Mouse (Mus musculus) CH12.LX (cell line): ENCODE results near the gene Olfr33. TPM values are rescaled to one million over a fixed set of nuclear protein-coding genes. Genes with fewer than 3 reads are reported as not detected.

ENCODE experiments used
- DNase-seq: peaks from one replicate; pipeline ENCODE4 v3.0.0-alpha.2; 2013; ENCODE audit errors: extremely low read depth
- H3K27ac ChIP-seq: 2 replicates; pipeline ENCODE4 v1.5.1; 2012; ENCODE audit warnings: low read depth, mild to moderate bottlenecking, control low read depth, moderate library complexity; ENCODE audit not compliant: insufficient read depth
- H3K27me3 ChIP-seq: replicated peaks from 2 replicates; pipeline ENCODE3; 2012; ENCODE audit warnings: inconsistent platforms
- H3K36me3 ChIP-seq, 2 experiments: replicated peaks in 1 of 2; 2 replicates each; pipeline versions ENCODE3 to v1.6.1; 2012; ENCODE audit warnings: inconsistent platforms in 1 of 2, low read length in 1 of 2, mild to moderate bottlenecking in 1 of 2, mixed read lengths in 1 of 2, moderate library complexity in 1 of 2; ENCODE audit not compliant: control insufficient read depth in 1 of 2, insufficient read depth in 1 of 2
- H3K4me1 ChIP-seq, 2 experiments: 2 replicates each; pipeline ENCODE4 v1.6.1; 2012; ENCODE audit warnings: inconsistent platforms in 1 of 2, moderate library complexity in 1 of 2; ENCODE audit not compliant: insufficient read depth in 2 of 2, control insufficient read depth in 1 of 2
- H3K4me2 ChIP-seq: 2 replicates; pipeline ENCODE4 v1.6.1; 2012; ENCODE audit warnings: low read depth, mild to moderate bottlenecking, control low read depth; ENCODE audit not compliant: poor library complexity, insufficient read depth, severe bottlenecking
- H3K4me3 ChIP-seq, 3 experiments: fragments of 150-350 bp in 1 of 3; sonication (generic) in 1 of 3; replicated peaks in 1 of 3; 2 replicates each; pipeline versions ENCODE3 to v1.5.1; 2011 to 2012; ENCODE audit warnings: low read depth in 2 of 3, low read length in 2 of 3, mild to moderate bottlenecking in 2 of 3, moderate library complexity in 2 of 3, control low read depth in 1 of 3, improper control_type of control experiment in 1 of 3, inconsistent platforms in 1 of 3, mixed read lengths in 1 of 3; ENCODE audit not compliant: poor library complexity in 1 of 3
- H3K79me2 ChIP-seq: replicated peaks from 2 replicates; pipeline ENCODE4 v1.6.1; 2012; ENCODE audit warnings: mild to moderate bottlenecking, moderate library complexity; ENCODE audit not compliant: control insufficient read depth, poor library complexity, insufficient read depth, severe bottlenecking; ENCODE audit errors: extremely low read depth
- H3K9ac ChIP-seq: 2 replicates; pipeline ENCODE4 v1.6.1; 2012; ENCODE audit warnings: low read depth, mild to moderate bottlenecking, control low read depth, moderate library complexity; ENCODE audit not compliant: insufficient read depth
- H3K9me3 ChIP-seq: replicated peaks from 2 replicates; pipeline ENCODE3; 2012; ENCODE audit warnings: low read length, inconsistent platforms, mixed read lengths
- BHLHE40 ChIP-seq: IDR thresholded peaks from 2 replicates; pipeline ENCODE4 v1.6.1; 2011; ENCODE audit warnings: mild to moderate bottlenecking, low read depth, low read length, improper control_type of control experiment
- CHD2 ChIP-seq: IDR thresholded peaks from 2 replicates; pipeline ENCODE4 v1.6.1; 2011; ENCODE audit warnings: low read length, improper control_type of control experiment
- CTCF ChIP-seq, 2 experiments: IDR thresholded peaks in 1 of 2; conservative IDR thresholded peaks in 1 of 2; 2 replicates each; pipeline ENCODE4 v1.5.1; 2011 to 2012; ENCODE audit warnings: low read depth in 2 of 2, low read length in 2 of 2, improper control_type of control experiment in 1 of 2, inconsistent platforms in 1 of 2, mild to moderate bottlenecking in 1 of 2, moderate library complexity in 1 of 2
- E2F4 ChIP-seq: IDR thresholded peaks from 2 replicates; pipeline ENCODE4 v1.6.1; 2011; ENCODE audit warnings: low read depth, low read length, improper control_type of control experiment; ENCODE audit not compliant: insufficient replicate concordance
- ELF1 ChIP-seq: IDR thresholded peaks from 2 replicates; pipeline ENCODE4 v1.6.1; 2014; ENCODE audit warnings: low read depth, mild to moderate bottlenecking, inconsistent platforms, low read length, improper control_type of control experiment
- EP300 ChIP-seq: IDR thresholded peaks from 2 replicates; pipeline ENCODE4 v1.6.1; 2011; ENCODE audit warnings: low read length, improper control_type of control experiment
- IRF4 ChIP-seq: IDR thresholded peaks from 2 replicates; pipeline ENCODE4 v1.6.1; 2014; ENCODE audit warnings: low read depth, mild to moderate bottlenecking, inconsistent platforms, low read length, improper control_type of control experiment
- KAT2A ChIP-seq: IDR thresholded peaks from 2 replicates; pipeline ENCODE4 v1.6.1; 2012; ENCODE audit warnings: low read length, improper control_type of control experiment, inconsistent platforms; ENCODE audit not compliant: insufficient replicate concordance
- MAX ChIP-seq: IDR thresholded peaks from 2 replicates; pipeline ENCODE4 v1.6.1; 2011; ENCODE audit warnings: low read length, improper control_type of control experiment
- MAZ ChIP-seq: IDR thresholded peaks from 2 replicates; pipeline ENCODE4 v1.6.1; 2012; ENCODE audit warnings: low read depth, mild to moderate bottlenecking, inconsistent platforms, low read length, improper control_type of control experiment, moderate library complexity
- MEF2A ChIP-seq: IDR thresholded peaks from 2 replicates; pipeline ENCODE4 v1.6.1; 2014; ENCODE audit warnings: low read depth, mild to moderate bottlenecking, inconsistent platforms, low read length, improper control_type of control experiment, borderline replicate concordance
- MYC ChIP-seq: IDR thresholded peaks from 2 replicates; pipeline ENCODE4 v1.6.1; 2011; ENCODE audit warnings: low read depth, mild to moderate bottlenecking, improper control_type of control experiment, low read length
- NELFE ChIP-seq: IDR thresholded peaks from 2 replicates; pipeline ENCODE4 v1.6.1; 2011; ENCODE audit warnings: low read depth, low read length, improper control_type of control experiment
- NRF1 ChIP-seq: IDR thresholded peaks from 2 replicates; pipeline ENCODE4 v1.6.1; 2014; ENCODE audit warnings: low read depth, mild to moderate bottlenecking, inconsistent platforms, low read length, improper control_type of control experiment, moderate library complexity
- PAX5 ChIP-seq: IDR thresholded peaks from 2 replicates; pipeline ENCODE4 v1.6.1; 2012; ENCODE audit warnings: low read length, inconsistent platforms, mixed read lengths
- POLR2A ChIP-seq: IDR thresholded peaks from 2 replicates; pipeline ENCODE4 v1.6.1; 2011; ENCODE audit warnings: low read depth, mild to moderate bottlenecking, improper control_type of control experiment, low read length
- RAD21 ChIP-seq: IDR thresholded peaks from 2 replicates; pipeline ENCODE4 v1.6.1; 2011; ENCODE audit warnings: low read depth, mild to moderate bottlenecking, low read length, improper control_type of control experiment, moderate library complexity
- RCOR1 ChIP-seq: conservative IDR thresholded peaks from 2 replicates; pipeline ENCODE4 v1.6.1; 2012; ENCODE audit warnings: low read depth, mild to moderate bottlenecking, inconsistent platforms, low read length, improper control_type of control experiment
- SIN3A ChIP-seq: IDR thresholded peaks from 2 replicates; pipeline ENCODE4 v1.6.1; 2012; ENCODE audit warnings: low read length, improper control_type of control experiment, inconsistent platforms
- SMC3 ChIP-seq: IDR thresholded peaks from 2 replicates; pipeline ENCODE4 v1.6.1; 2011; ENCODE audit warnings: low read depth, low read length, improper control_type of control experiment
- UBTF ChIP-seq: IDR thresholded peaks from 2 replicates; pipeline ENCODE4 v1.6.1; 2012; ENCODE audit warnings: low read depth, mild to moderate bottlenecking, inconsistent platforms, low read length, improper control_type of control experiment, moderate library complexity
- USF1 ChIP-seq: IDR thresholded peaks from 2 replicates; pipeline ENCODE4 v1.6.1; 2014; ENCODE audit warnings: low read depth, mild to moderate bottlenecking, inconsistent platforms, low read length, improper control_type of control experiment
- USF2 ChIP-seq: conservative IDR thresholded peaks from 2 replicates; pipeline ENCODE4 v1.6.1; 2011; ENCODE audit warnings: low read depth, low read length, improper control_type of control experiment
- ZKSCAN1 ChIP-seq: IDR thresholded peaks from 2 replicates; pipeline ENCODE4 v1.6.1; 2012; ENCODE audit warnings: low read depth, inconsistent platforms, low read length, improper control_type of control experiment, borderline replicate concordance
- ZNF384 ChIP-seq: IDR thresholded peaks from 2 replicates; pipeline ENCODE4 v1.6.1; 2012; ENCODE audit warnings: low read depth, low read length, improper control_type of control experiment, inconsistent platforms
- dilution Hi-C: fragments of 300-500 bp; cut with MboI; formaldehyde crosslinking; loops from 2 replicates; pipeline ENCODE4 v1.14.3; 2020; ENCODE audit warnings: low sequenced_read_pairs; ENCODE audit not compliant: extremely low pct_unique_long_range_greater_than_20kb, extremely low pct_ligation_motif_present
- in situ Hi-C: fragments of 300-500 bp; cut with MboI; formaldehyde crosslinking; loops from 3 replicates; pipeline ENCODE4 v1.14.3; 2019; ENCODE audit warnings: low sequenced_read_pairs, low pct_ligation_motif_present, low pct_unique_long_range_greater_than_20kb, mixed read lengths
- polyA plus RNA-seq: library from polyadenylated mRNA; unstranded; fragments of >175 nt; gene quantifications from 2 replicates; pipeline ENCODE4 v1.2.1, GENCODE M21; 2012; ENCODE audit warnings: low read depth; ENCODE audit not compliant: insufficient read length
- total RNA-seq, 2 experiments: library from RNA; depleted of rRNA; stranded (reverse); fragments of 300-350 nt in 1 of 2; fragments of >200 nt in 1 of 2; gene quantifications; 2 replicates each; pipeline ENCODE4 v1.2.3; 2012 to 2014

Gene Olfr33
- total and polyA plus RNA-seq, 3 experiments = not detected

DNA sequence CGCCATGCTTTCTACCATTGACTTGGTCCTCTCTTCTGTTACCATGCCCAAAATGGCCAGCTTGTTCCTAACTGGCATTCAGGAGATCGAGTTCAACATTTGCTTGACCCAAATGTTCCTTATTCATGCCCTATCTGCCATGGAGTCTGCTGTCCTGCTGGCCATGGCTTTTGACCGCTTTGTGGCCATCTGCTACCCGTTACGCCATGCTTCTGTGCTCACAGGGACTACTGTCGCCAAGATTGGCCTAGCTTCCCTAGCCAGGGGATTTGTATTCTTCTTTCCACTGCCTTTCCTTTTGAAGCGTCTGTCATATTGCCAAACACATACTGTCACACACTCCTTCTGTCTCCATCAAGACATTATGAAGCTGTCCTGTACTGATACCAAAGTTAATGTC lies 20.4 kb downstream of the Olfr33 start:
- in situ Hi-C loops (no loop called here), dilution Hi-C loops (no loop called here)
- H3K4me1 ChIP-seq = 0 out of 4 replicates have a peak, but pooled peaks cover 0 to 2% of the 10 kb centered on the region in 2 experiments
- no peaks in the 10 kb centered on the region for H3K79me2 ChIP-seq
- H3K36me3 ChIP-seq = no peaks in the 10 kb centered on the region
- DNase-seq = no peak
- no peak overlapping the region for H3K4me2 ChIP-seq
- no peak overlapping the region for H3K9ac ChIP-seq
- no peak overlapping the region for H3K4me3 ChIP-seq
- H3K27ac ChIP-seq = no peak overlapping the region
- H3K27me3 ChIP-seq = peaks cover 5% of the 10 kb centered on the region
- TF ChIP-seq BHLHE40 (no peak), POLR2A (no peak), NELFE (no peak), USF2 (no peak), EP300 (no peak), IRF4 (no peak), CHD2 (no peak), MAX (no peak), USF1 (no peak), ELF1 (no peak), CTCF (conservative IDR thresholded peaks at IDR 0.05 in 1 of 2, IDR thresholded peaks at IDR 0.05 in 1 of 2; ENCODE audit: low read depth in 2 of 2, low read length in 2 of 2) (no peak), ZKSCAN1 (no peak), NRF1 (no peak)
- H3K9me3 ChIP-seq = no peaks in the 10 kb centered on the region

- H3K9me3 ChIP-seq = no peaks in the 10 kb centered on the region
- H3K27me3 ChIP-seq = peaks cover 5% of the 10 kb centered on the region
- no peak for TF ChIP-seq PAX5
- TF ChIP-seq RAD21 = peak; percentile 55
- no peak for TF ChIP-seq RCOR1
- peak; percentile 83 to 96 for TF ChIP-seq CTCF (conservative IDR thresholded peaks at IDR 0.05 in 1 of 2, IDR thresholded peaks at IDR 0.05 in 1 of 2; ENCODE audit: low read depth in 2 of 2, low read length in 2 of 2)
- no peak for TF ChIP-seq E2F4
- TF ChIP-seq SIN3A = no peak
- no peak for TF ChIP-seq IRF4
- TF ChIP-seq MAX = no peak
- TF ChIP-seq MAZ = no peak
- TF ChIP-seq SMC3 = peak; percentile 75
- no peak for TF ChIP-seq CHD2
- TF ChIP-seq ELF1 = peak; percentile 54
- TF ChIP-seq ZNF384 = no peak
- no peak for TF ChIP-seq MEF2A
- no peak for TF ChIP-seq KAT2A
- TF ChIP-seq NELFE = no peak
- no peak for TF ChIP-seq UBTF
- no peak for TF ChIP-seq NRF1
- TF ChIP-seq USF1 = no peak
- no peak for TF ChIP-seq POLR2A
- no peak for TF ChIP-seq MYC
- in situ Hi-C loops (no loop called here), dilution Hi-C loops (no loop called here)
- H3K4me1 ChIP-seq = 0 out of 4 replicates have a peak, but pooled peaks cover 0 to 2% of the 10 kb centered on the region in 2 experiments
- no peak within 1 kb of the TSS for H3K9ac ChIP-seq
- H3K36me3 ChIP-seq = no peaks in the 10 kb centered on the region
- peak within 1 kb of the TSS; percentile 21; the same call in 1 of the 2 replicates for H3K4me2 ChIP-seq
- H3K4me3 ChIP-seq = no peak within 1 kb of the TSS
- peak; percentile 70 for DNase-seq
- no peak within 1 kb of the TSS for H3K27ac ChIP-seq
- H3K79me2 ChIP-seq = no peaks in the 10 kb centered on the region
These were observed 23.3 kb downstream of the Olfr33 start, which contains the start of gene Olfr557 for GRCm38 (mm10) chr7:102695358-102696125. Gene Olfr557, plus strand, starts transcription at chr7:102695910.
